Mouse (Mus musculus) liver, embryonic 16.5 days (tissue): ENCODE results near the gene H13. TPM values are rescaled to one million over a fixed set of nuclear protein-coding genes. Genes with fewer than 3 reads are reported as not detected.

Source experiments
- polyA plus RNA-seq: library from polyadenylated mRNA; unstranded; fragments of >200 nt; fragmentation: Nextera tagmentation; extraction: Ambion mirVana; gene quantifications from 2 replicates; pipeline ENCODE4 v1.2.1, GENCODE M21; 2015

H13 gene
- polyA plus RNA-seq, 1 experiment from 2014 or later: 52.7 TPM

Other genes starting within 250 kb of the H13 start
- gene Defb23, start 204.8 kb upstream of the H13 start, polyA plus RNA-seq: not detected in 2 replicates
- not detected in 2 replicates for gene Defb20, start 192.4 kb upstream of the H13 start, polyA plus RNA-seq
- gene Defb22, start 179.3 kb upstream of the H13 start, polyA plus RNA-seq: not detected in 2 replicates
- gene Defb26, start 157.8 kb upstream of the H13 start, polyA plus RNA-seq: not detected in 2 replicates
- gene Defb28, start 151.2 kb upstream of the H13 start, polyA plus RNA-seq: not detected in 2 replicates
- not detected in 2 replicates for gene Defb29, start 129.4 kb upstream of the H13 start, polyA plus RNA-seq
- gene Gm17416, start 100.1 kb upstream of the H13 start, polyA plus RNA-seq: not detected in 2 replicates
- gene Defb21, start 96.7 kb upstream of the H13 start, polyA plus RNA-seq: not detected in 2 replicates
- not detected in 2 replicates for gene Defb19, start 89.1 kb upstream of the H13 start, polyA plus RNA-seq
- not detected in 2 replicates for gene Defb45, start 70.1 kb upstream of the H13 start, polyA plus RNA-seq
- not detected in 2 replicates for gene Defb36, start 65.1 kb upstream of the H13 start, polyA plus RNA-seq
- gene Defb25, start 46.4 kb upstream of the H13 start, polyA plus RNA-seq: not detected in 2 replicates
- gene Rem1, start 42.5 kb upstream of the H13 start, polyA plus RNA-seq: 1.1 TPM in 2 replicates
- gene Mcts2, start 17.6 kb downstream of the H13 start, polyA plus RNA-seq: 10.2 and 11.1 TPM in 2 replicates
- 18.1 and 18.8 TPM in 2 replicates for gene Id1, start 66.8 kb downstream of the H13 start, polyA plus RNA-seq
- 0.95 and 1.4 TPM in 2 replicates for gene Cox4i2, start 84.7 kb downstream of the H13 start, polyA plus RNA-seq
- 213 and 241 TPM in 2 replicates for gene Bcl2l1, start 162.3 kb downstream of the H13 start, polyA plus RNA-seq
- gene Tpx2, start 178.5 kb downstream of the H13 start, polyA plus RNA-seq: 57.7 and 58.9 TPM in 2 replicates
- 0.13 and 0.24 TPM in 2 replicates for gene Mylk2, start 241.9 kb downstream of the H13 start, polyA plus RNA-seq